Mouse (Mus musculus) intestine, embryonic 15.5 days (tissue): Measurements from ENCODE around the gene Cnot10. TPM values are rescaled to one million over a fixed set of nuclear protein-coding genes. Genes with fewer than 3 reads are reported as not detected.

Source experiments
- ATAC-seq: fragments of 200-750 bp; cut with Nextera tagmentation; 2 replicates; pipeline ENCODE4 v1.8.0; 2017; ENCODE audit warnings: moderate TSS enrichment, moderate library complexity
- H3K27ac ChIP-seq: fragments of 300-500 bp; sonication (generic); 2 replicates; pipeline ENCODE4 v1.5.1; 2015; ENCODE audit warnings: mild to moderate bottlenecking, inconsistent platforms
- H3K27me3 ChIP-seq: fragments of 300-500 bp; sonication (generic); replicated peaks from 2 replicates; pipeline ENCODE4 v1.6.1; 2015; ENCODE audit warnings: inconsistent platforms
- H3K36me3 ChIP-seq: fragments of 300-500 bp; sonication (generic); 2 replicates; pipeline ENCODE4 v1.6.1; 2015; ENCODE audit warnings: inconsistent platforms
- H3K4me1 ChIP-seq: fragments of 300-500 bp; sonication (generic); replicated peaks from 2 replicates; pipeline ENCODE4 v1.6.1; 2015; ENCODE audit warnings: inconsistent platforms
- H3K4me2 ChIP-seq: fragments of 300-500 bp; sonication (generic); replicated peaks from 2 replicates; pipeline ENCODE4 v1.6.1; 2015; ENCODE audit warnings: mild to moderate bottlenecking, inconsistent platforms
- H3K4me3 ChIP-seq: fragments of 300-500 bp; sonication (generic); replicated peaks from 2 replicates; pipeline ENCODE4 v1.5.1; 2015; ENCODE audit warnings: inconsistent platforms
- H3K9ac ChIP-seq: fragments of 300-500 bp; sonication (generic); 2 replicates; pipeline ENCODE4 v1.6.1; 2015; ENCODE audit warnings: inconsistent platforms
- H3K9me3 ChIP-seq: fragments of 300-500 bp; sonication (generic); 2 replicates; pipeline ENCODE4 v1.6.1; 2016; ENCODE audit warnings: inconsistent platforms
- WGBS: fragments of 180-500 bp; shearing (Covaris S2); methylation state at CpG from one replicate; pipeline ENCODE4 v1.1.7; 2015; 5-methylcytosine and 5-hydroxymethylcytosine counted together
- polyA plus RNA-seq: library from polyadenylated mRNA; unstranded; fragments of >200 nt; fragmentation: Nextera tagmentation; extraction: Ambion mirVana; gene quantifications from 2 replicates; pipeline ENCODE4 v1.2.1, GENCODE M21; 2015

The Cnot10 gene
- 51.9 and 53.1 TPM in 2 replicates for polyA plus RNA-seq

GRCm38 (mm10) chr9:114639839-114640646, at the start of gene Cnot10:
Gene Cnot10 (minus strand): TSS chr9:114640184.
- Histone ChIP-seq H3K27ac (peak within 1 kb of the TSS; percentile 87), H3K9me3 (no peaks in the 10 kb centered on the region), H3K4me2 (peak within 1 kb of the TSS; percentile 64), H3K4me3 (peak within 1 kb of the TSS; percentile 81), H3K9ac (peak within 1 kb of the TSS; percentile 74), H3K27me3 (0 out of 2 replicates have a peak, but pooled peaks cover 3% of the 10 kb centered on the region), H3K36me3 (no peaks in the 10 kb centered on the region), H3K4me1 (peaks cover 6% of the 10 kb centered on the region; the same call in 1 of the 2 replicates)
- ATAC-seq = peak; percentile 100
- WGBS = 4% methylated on average over 51 of the region's 51 CpGs

- H3K4me3 ChIP-seq = peak overlapping the region; percentile 85
- H3K27me3 ChIP-seq = no peaks in the 10 kb centered on the region
- ATAC-seq = peak; percentile 68
- H3K36me3 ChIP-seq = peaks cover 8% of the 10 kb centered on the region; the same call in 1 of the 2 replicates
- H3K4me1 ChIP-seq = peaks cover 17% of the 10 kb centered on the region; the same call in 1 of the 2 replicates
- peak overlapping the region; percentile 94 for H3K27ac ChIP-seq
- H3K9me3 ChIP-seq = no peaks in the 10 kb centered on the region
- peak overlapping the region; percentile 91 for H3K4me2 ChIP-seq
- under 1% methylated on average over 50 of the region's 50 CpGs for WGBS
- peak overlapping the region; percentile 92 for H3K9ac ChIP-seq
These were observed 49.0 kb upstream of the Cnot10 start for GRCm38 (mm10) chr9:114688953-114689407.

- peak; percentile 97 for ATAC-seq
- under 1% methylated on average over 57 of the region's 57 CpGs for WGBS
These were observed 48.4 kb upstream of the Cnot10 start, which contains the start of gene Dync1li1 for GRCm38 (mm10) chr9:114688252-114688952. Gene Dync1li1 (plus strand): TSS chr9:114688790.

GRCm38 (mm10) chr9:114687639-114688038, 47.7 kb upstream of the Cnot10 start:
- peak overlapping the region; percentile 76 for H3K9ac ChIP-seq
- no peak for ATAC-seq
- no peaks in the 10 kb centered on the region for H3K27me3 ChIP-seq
- H3K4me1 ChIP-seq = peaks cover 17% of the 10 kb centered on the region; the same call in 1 of the 2 replicates
- H3K4me2 ChIP-seq = peak overlapping the region; percentile 91
- H3K36me3 ChIP-seq = peaks cover 8% of the 10 kb centered on the region; the same call in 1 of the 2 replicates
- H3K9me3 ChIP-seq = no peaks in the 10 kb centered on the region
- no peak overlapping the region for H3K27ac ChIP-seq
- peak overlapping the region; percentile 85; the same call in 1 of the 2 replicates for H3K4me3 ChIP-seq
- WGBS = 76% methylated on average over 13 of the region's 13 CpGs

More at GRCm38 (mm10) chr9:114688252-114688952, 48.4 kb upstream of the Cnot10 start, which contains the start of gene Dync1li1:
- H3K27me3 ChIP-seq = no peaks in the 10 kb centered on the region
- peak within 1 kb of the TSS; percentile 85 for H3K4me3 ChIP-seq
- H3K4me1 ChIP-seq = peaks cover 17% of the 10 kb centered on the region; the same call in 1 of the 2 replicates
- peak within 1 kb of the TSS; percentile 94 for H3K27ac ChIP-seq
- peak within 1 kb of the TSS; percentile 92 for H3K9ac ChIP-seq
- H3K4me2 ChIP-seq = peak within 1 kb of the TSS; percentile 91
- no peaks in the 10 kb centered on the region for H3K9me3 ChIP-seq
- H3K36me3 ChIP-seq = peaks cover 8% of the 10 kb centered on the region; the same call in 1 of the 2 replicates

- H3K9ac ChIP-seq = no peak overlapping the region
- peaks cover 17% of the 10 kb centered on the region; the same call in 1 of the 2 replicates for H3K4me1 ChIP-seq
- H3K27ac ChIP-seq = peak overlapping the region; percentile 77
- H3K36me3 ChIP-seq = no peaks in the 10 kb centered on the region
- 55% methylated on average over 7 of the region's 7 CpGs for WGBS
- no peak overlapping the region for H3K4me3 ChIP-seq
- ATAC-seq = no peak
- no peaks in the 10 kb centered on the region for H3K27me3 ChIP-seq
- no peaks in the 10 kb centered on the region for H3K9me3 ChIP-seq
- no peak overlapping the region for H3K4me2 ChIP-seq
These were observed 46.3 kb upstream of the Cnot10 start for GRCm38 (mm10) chr9:114686245-114686644.

GRCm38 (mm10) chr9:114682193-114682592, 42.2 kb upstream of the Cnot10 start:
- no peaks in the 10 kb centered on the region for H3K36me3 ChIP-seq
- H3K4me2 ChIP-seq = no peak overlapping the region
- no peaks in the 10 kb centered on the region for H3K9me3 ChIP-seq
- 80% methylated on average over 4 of the region's 4 CpGs for WGBS
- no peak for ATAC-seq
- H3K9ac ChIP-seq = no peak overlapping the region
- no peak overlapping the region for H3K27ac ChIP-seq
- no peak overlapping the region for H3K4me3 ChIP-seq
- H3K27me3 ChIP-seq = no peaks in the 10 kb centered on the region
- no peaks in the 10 kb centered on the region for H3K4me1 ChIP-seq

GRCm38 (mm10) chr9:114680531-114680930, 40.5 kb upstream of the Cnot10 start:
- Histone ChIP-seq H3K9me3 (no peaks in the 10 kb centered on the region), H3K4me1 (no peaks in the 10 kb centered on the region), H3K4me3 (no peak overlapping the region), H3K36me3 (no peaks in the 10 kb centered on the region), H3K27me3 (no peaks in the 10 kb centered on the region), H3K9ac (no peak overlapping the region), H3K4me2 (no peak overlapping the region), H3K27ac (no peak overlapping the region)
- 76% methylated on average over 6 of the region's 6 CpGs for WGBS
- no peak for ATAC-seq

- H3K27ac ChIP-seq = no peak overlapping the region
These were observed 40.0 kb upstream of the Cnot10 start for GRCm38 (mm10) chr9:114679944-114680343.

GRCm38 (mm10) chr9:114678576-114678975, 38.6 kb upstream of the Cnot10 start:
- no peak for ATAC-seq
- no peaks in the 10 kb centered on the region for H3K27me3 ChIP-seq
- H3K9me3 ChIP-seq = no peaks in the 10 kb centered on the region
- no peak overlapping the region for H3K9ac ChIP-seq
- 79% methylated on average over 5 of the region's 5 CpGs for WGBS
- no peak overlapping the region for H3K27ac ChIP-seq
- no peak overlapping the region for H3K4me3 ChIP-seq
- H3K36me3 ChIP-seq = no peaks in the 10 kb centered on the region
- no peak overlapping the region for H3K4me2 ChIP-seq
- peaks cover under 1% of the 10 kb centered on the region; the same call in 1 of the 2 replicates for H3K4me1 ChIP-seq

More at GRCm38 (mm10) chr9:114679944-114680343, 40.0 kb upstream of the Cnot10 start:
- 82% methylated on average over 5 of the region's 5 CpGs for WGBS
- H3K4me1 ChIP-seq = no peaks in the 10 kb centered on the region
- H3K9ac ChIP-seq = no peak overlapping the region
- H3K36me3 ChIP-seq = no peaks in the 10 kb centered on the region
- H3K4me3 ChIP-seq = no peak overlapping the region
- H3K4me2 ChIP-seq = no peak overlapping the region
- H3K27me3 ChIP-seq = no peaks in the 10 kb centered on the region
- H3K9me3 ChIP-seq = no peaks in the 10 kb centered on the region
- no peak for ATAC-seq

- no peaks in the 10 kb centered on the region for H3K36me3 ChIP-seq
- WGBS = 56% methylated on average over 2 of the region's 2 CpGs
- H3K4me2 ChIP-seq = no peak overlapping the region
- H3K4me3 ChIP-seq = no peak overlapping the region
- no peak for ATAC-seq
- no peaks in the 10 kb centered on the region for H3K27me3 ChIP-seq
- peaks cover 6% of the 10 kb centered on the region; the same call in 1 of the 2 replicates for H3K4me1 ChIP-seq
- H3K9me3 ChIP-seq = no peaks in the 10 kb centered on the region
- no peak overlapping the region for H3K27ac ChIP-seq
- no peak overlapping the region for H3K9ac ChIP-seq
These were observed 33.6 kb upstream of the Cnot10 start for GRCm38 (mm10) chr9:114673626-114674025.

GRCm38 (mm10) chr9:114672703-114673561, 32.9 kb upstream of the Cnot10 start:
- Histone ChIP-seq H3K27me3 (no peaks in the 10 kb centered on the region), H3K4me1 (peaks cover 6% of the 10 kb centered on the region; the same call in 1 of the 2 replicates), H3K36me3 (no peaks in the 10 kb centered on the region), H3K9ac (0 out of 2 replicates have a peak overlapping the region, but pooled peaks have one; percentile 3), H3K9me3 (no peaks in the 10 kb centered on the region), H3K27ac (no peak overlapping the region), H3K4me3 (peak overlapping the region; percentile 25), H3K4me2 (peak overlapping the region; percentile 65)
- 4% methylated on average over 24 of the region's 24 CpGs for WGBS
- ATAC-seq = peak; percentile 69
